Mouse (Mus musculus): ENCODE results near the gene Aoc3. TPM values are rescaled to one million over a fixed set of nuclear protein-coding genes. Genes with fewer than 3 reads are reported as not detected.

The Aoc3 gene
- polyA plus RNA-seq, 1 experiment from 2014 or later, result 1.4 TPM

DNA sequence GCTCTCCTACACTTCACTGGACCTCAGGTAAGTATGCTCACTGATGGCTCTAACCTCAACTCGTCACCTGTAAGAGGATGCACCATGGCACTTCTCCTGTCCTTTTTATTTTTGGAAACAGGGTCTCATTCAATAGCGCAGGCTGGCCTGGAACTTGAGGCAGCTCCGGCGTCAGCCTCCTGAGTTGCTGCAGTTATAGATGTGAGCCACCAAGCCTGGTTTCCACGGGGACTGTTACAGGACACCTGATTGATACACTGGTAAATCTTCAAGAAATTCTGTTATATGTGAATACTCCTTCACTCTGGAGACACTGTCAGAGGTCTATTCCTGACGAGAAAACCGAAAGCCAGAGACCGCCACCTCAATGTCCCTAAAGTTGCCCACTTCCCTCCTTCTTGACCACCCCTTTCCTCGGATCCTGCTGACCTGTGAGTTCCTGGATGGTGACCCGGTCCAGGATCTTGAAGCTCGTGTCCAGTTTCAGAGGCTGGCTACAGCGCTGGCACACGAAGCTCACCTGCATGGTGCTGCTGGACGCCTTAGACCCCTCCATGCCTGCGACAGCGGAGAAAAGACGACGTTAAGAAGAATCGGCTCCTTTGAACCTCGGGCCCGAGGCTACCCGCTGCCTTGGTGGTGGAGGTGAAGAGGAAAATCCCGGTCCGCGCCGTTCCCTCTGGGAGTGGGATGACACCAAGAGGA, 29.0 kb upstream of the Aoc3 start:
- Histone ChIP-seq H3K4me1 (ENCODE audit: control insufficient read depth in 2 of 2, insufficient read depth in 2 of 2, low read length in 2 of 2) (peaks cover 8 to 10% of the 10 kb centered on the region in 2 experiments), H3K27me3 (ENCODE audit: control insufficient read depth, insufficient read depth, low read length) (no peaks in the 10 kb centered on the region), H3K4me3 (ENCODE audit: control insufficient read depth in 1 of 2, insufficient read depth in 1 of 2, low read depth in 1 of 2, low read length in 2 of 2) (peak overlapping the region; percentile 76 to 92), H3K4me2 (ENCODE audit: low read length) (peak overlapping the region; percentile 89), H3K9me3 (ENCODE audit: control insufficient read depth, low read length) (no peaks in the 10 kb centered on the region), H3K36me3 (ENCODE audit: control insufficient read depth, insufficient read depth, low read length) (peaks cover 30% of the 10 kb centered on the region), H3K27ac (replicated peaks in 1 of 2; ENCODE audit: control insufficient read depth in 1 of 2, insufficient read depth in 1 of 2, low read depth in 2 of 2, low read length in 2 of 2) (peak overlapping the region in 1 of 2 experiments; percentile 62; a peak in 2 of 4 replicates), H3K9ac (ENCODE audit: low read length) (peak overlapping the region; percentile 86)
- ATAC-seq (ENCODE audit: insufficient number of reproducible peaks, insufficient read depth, low FRiP score, low read depth), result no peak
- WGBS, result 9% methylated on average over 26 of the region's 26 CpGs

GRCm38 (mm10) chr11:101302004-101302798, 28.2 kb upstream of the Aoc3 start, which contains the start of gene Becn1:
TSS of gene Becn1 (minus strand) at chr11:101302286.
- Histone ChIP-seq H3K4me2 (ENCODE audit: low read length) (peak within 1 kb of the TSS; percentile 89), H3K4me1 (ENCODE audit: control insufficient read depth in 2 of 2, insufficient read depth in 2 of 2, low read length in 2 of 2) (peaks cover 8 to 10% of the 10 kb centered on the region in 2 experiments), H3K4me3 (ENCODE audit: control insufficient read depth in 1 of 2, insufficient read depth in 1 of 2, low read depth in 1 of 2, low read length in 2 of 2) (peak within 1 kb of the TSS; percentile 76 to 92), H3K27me3 (ENCODE audit: control insufficient read depth, insufficient read depth, low read length) (no peaks in the 10 kb centered on the region), H3K27ac (replicated peaks in 1 of 2; ENCODE audit: control insufficient read depth in 1 of 2, insufficient read depth in 1 of 2, low read depth in 2 of 2, low read length in 2 of 2) (peak within 1 kb of the TSS in 1 of 2 experiments; percentile 62; a peak in 2 of 4 replicates), H3K9me3 (ENCODE audit: control insufficient read depth, low read length) (no peaks in the 10 kb centered on the region), H3K9ac (ENCODE audit: low read length) (peak within 1 kb of the TSS; percentile 86), H3K36me3 (ENCODE audit: control insufficient read depth, insufficient read depth, low read length) (peaks cover 26% of the 10 kb centered on the region)
- WGBS, result 6% methylated on average over 39 of the region's 39 CpGs
- ATAC-seq (ENCODE audit: insufficient number of reproducible peaks, insufficient read depth, low FRiP score, low read depth), result peak; percentile 85

DNA sequence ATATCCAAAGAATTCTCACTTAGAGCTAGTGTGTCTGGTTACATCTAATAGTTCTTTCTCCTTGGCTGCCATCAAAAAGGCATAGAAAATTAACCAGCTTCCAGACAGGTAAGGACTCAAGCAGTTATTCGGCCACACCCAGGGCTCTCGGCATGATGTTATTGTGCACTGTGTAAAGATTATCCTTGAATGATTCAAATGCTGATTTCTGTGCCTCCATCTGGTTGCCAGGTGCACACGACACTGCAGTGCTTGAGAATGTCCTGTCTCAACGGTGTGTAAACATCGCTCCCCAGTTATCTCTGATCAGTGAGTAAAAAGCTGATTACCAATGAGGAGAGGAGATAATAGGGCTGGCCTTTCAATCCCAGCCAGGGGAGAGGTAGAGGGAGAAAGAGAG, 22.7 kb upstream of the Aoc3 start:
- WGBS, result 23% methylated on average over 5 of the region's 5 CpGs
- H3K4me2 ChIP-seq (ENCODE audit: low read length), result no peak overlapping the region
- no peaks in the 10 kb centered on the region for H3K36me3 ChIP-seq (ENCODE audit: control insufficient read depth, insufficient read depth, low read length)
- no peak overlapping the region for H3K4me3 ChIP-seq (ENCODE audit: control insufficient read depth in 1 of 2, insufficient read depth in 1 of 2, low read depth in 1 of 2, low read length in 2 of 2)
- no peak overlapping the region for H3K9ac ChIP-seq (ENCODE audit: low read length)
- H3K27me3 ChIP-seq (ENCODE audit: control insufficient read depth, insufficient read depth, low read length), result no peaks in the 10 kb centered on the region
- H3K27ac ChIP-seq (replicated peaks in 1 of 2; ENCODE audit: control insufficient read depth in 1 of 2, insufficient read depth in 1 of 2, low read depth in 2 of 2, low read length in 2 of 2), result no peak overlapping the region
- no peaks in the 10 kb centered on the region for H3K9me3 ChIP-seq (ENCODE audit: control insufficient read depth, low read length)
- no peaks in the 10 kb centered on the region for H3K4me1 ChIP-seq (ENCODE audit: control insufficient read depth in 2 of 2, insufficient read depth in 2 of 2, low read length in 2 of 2)
- ATAC-seq (ENCODE audit: insufficient number of reproducible peaks, insufficient read depth, low FRiP score, low read depth), result no peak

- H3K4me3 ChIP-seq (ENCODE audit: control insufficient read depth in 1 of 2, insufficient read depth in 1 of 2, low read depth in 1 of 2, low read length in 2 of 2), result no peak overlapping the region
- H3K4me1 ChIP-seq (ENCODE audit: control insufficient read depth in 2 of 2, insufficient read depth in 2 of 2, low read length in 2 of 2), result no peaks in the 10 kb centered on the region
- H3K27me3 ChIP-seq (ENCODE audit: control insufficient read depth, insufficient read depth, low read length), result no peaks in the 10 kb centered on the region
- no peak for ATAC-seq (ENCODE audit: insufficient number of reproducible peaks, insufficient read depth, low FRiP score, low read depth)
- H3K9ac ChIP-seq (ENCODE audit: low read length), result no peak overlapping the region
- 81% methylated on average over 3 of the region's 3 CpGs for WGBS
- H3K4me2 ChIP-seq (ENCODE audit: low read length), result no peak overlapping the region
- no peaks in the 10 kb centered on the region for H3K9me3 ChIP-seq (ENCODE audit: control insufficient read depth, low read length)
- H3K27ac ChIP-seq (replicated peaks in 1 of 2; ENCODE audit: control insufficient read depth in 1 of 2, insufficient read depth in 1 of 2, low read depth in 2 of 2, low read length in 2 of 2), result no peak overlapping the region
- H3K36me3 ChIP-seq (ENCODE audit: control insufficient read depth, insufficient read depth, low read length), result no peaks in the 10 kb centered on the region
Measured at GRCm38 (mm10) chr11:101311083-101311482, 19.3 kb upstream of the Aoc3 start.

DNA sequence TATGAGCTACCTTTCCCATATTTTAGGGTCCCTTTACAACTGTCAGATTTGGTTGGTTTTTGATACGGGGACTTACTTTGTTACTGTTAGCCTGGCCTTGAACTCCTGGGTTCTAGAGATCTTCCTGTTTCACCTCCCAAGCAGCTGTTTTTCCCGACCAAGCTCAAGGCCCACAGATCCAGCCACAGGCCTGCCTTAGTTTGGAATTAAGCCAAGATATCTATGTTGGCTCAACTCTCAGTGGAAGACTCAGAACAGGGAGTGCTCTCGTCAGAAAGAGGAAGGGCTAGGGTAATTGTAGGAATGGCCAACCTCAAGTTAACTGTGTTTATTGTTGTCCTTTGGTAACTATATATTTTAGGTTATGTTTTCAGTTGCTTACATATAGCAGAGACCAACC, 18.3 kb upstream of the Aoc3 start:
- Histone ChIP-seq H3K4me2 (ENCODE audit: low read length) (no peak overlapping the region), H3K4me1 (ENCODE audit: control insufficient read depth in 2 of 2, insufficient read depth in 2 of 2, low read length in 2 of 2) (peaks cover 0 to 5% of the 10 kb centered on the region in 2 experiments; a peak in 2 of 4 replicates), H3K36me3 (ENCODE audit: control insufficient read depth, insufficient read depth, low read length) (0 out of 2 replicates have a peak, but pooled peaks cover 2% of the 10 kb centered on the region), H3K9me3 (ENCODE audit: control insufficient read depth, low read length) (no peaks in the 10 kb centered on the region), H3K9ac (ENCODE audit: low read length) (no peak overlapping the region), H3K27ac (replicated peaks in 1 of 2; ENCODE audit: control insufficient read depth in 1 of 2, insufficient read depth in 1 of 2, low read depth in 2 of 2, low read length in 2 of 2) (no peak overlapping the region), H3K4me3 (ENCODE audit: control insufficient read depth in 1 of 2, insufficient read depth in 1 of 2, low read depth in 1 of 2, low read length in 2 of 2) (no peak overlapping the region), H3K27me3 (ENCODE audit: control insufficient read depth, insufficient read depth, low read length) (no peaks in the 10 kb centered on the region)
- WGBS, result 49% methylated on average over 3 of the region's 3 CpGs
- no peak for ATAC-seq (ENCODE audit: insufficient number of reproducible peaks, insufficient read depth, low FRiP score, low read depth)

DNA sequence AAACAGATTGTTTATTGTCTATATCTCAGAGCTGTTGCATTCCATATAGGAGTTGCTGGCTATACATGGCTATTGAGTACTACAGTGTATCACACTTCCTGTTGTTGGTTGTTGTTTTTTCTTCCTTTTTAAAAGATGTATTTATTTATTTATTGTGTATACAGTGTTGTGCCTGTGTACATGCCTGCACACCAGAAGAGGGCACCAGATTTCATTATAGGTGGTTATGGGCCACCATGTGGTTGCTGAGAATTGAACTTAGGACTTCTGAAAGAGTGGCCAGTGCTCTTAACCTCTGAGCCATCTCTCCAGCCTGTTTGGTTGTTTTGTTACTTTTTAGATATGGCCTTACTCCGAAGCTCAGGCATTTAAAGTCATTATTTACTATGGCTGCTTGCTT, 15.8 kb upstream of the Aoc3 start:
- no peak for ATAC-seq (ENCODE audit: insufficient number of reproducible peaks, insufficient read depth, low FRiP score, low read depth)
- Histone ChIP-seq H3K36me3 (ENCODE audit: control insufficient read depth, insufficient read depth, low read length) (peaks cover 26% of the 10 kb centered on the region), H3K27me3 (ENCODE audit: control insufficient read depth, insufficient read depth, low read length) (no peaks in the 10 kb centered on the region), H3K4me3 (ENCODE audit: control insufficient read depth in 1 of 2, insufficient read depth in 1 of 2, low read depth in 1 of 2, low read length in 2 of 2) (no peak overlapping the region), H3K9ac (ENCODE audit: low read length) (no peak overlapping the region), H3K9me3 (ENCODE audit: control insufficient read depth, low read length) (no peaks in the 10 kb centered on the region), H3K4me1 (ENCODE audit: control insufficient read depth in 2 of 2, insufficient read depth in 2 of 2, low read length in 2 of 2) (peaks cover 0 to 9% of the 10 kb centered on the region in 2 experiments; a peak in 2 of 4 replicates), H3K4me2 (ENCODE audit: low read length) (no peak overlapping the region), H3K27ac (replicated peaks in 1 of 2; ENCODE audit: control insufficient read depth in 1 of 2, insufficient read depth in 1 of 2, low read depth in 2 of 2, low read length in 2 of 2) (no peak overlapping the region)
- WGBS, result 97% methylated on average over 1 of the region's 1 CpGs

GRCm38 (mm10) chr11:101315082-101315650, 15.2 kb upstream of the Aoc3 start:
- peak overlapping the region; percentile 95 for H3K9ac ChIP-seq (ENCODE audit: low read length)
- no peaks in the 10 kb centered on the region for H3K27me3 ChIP-seq (ENCODE audit: control insufficient read depth, insufficient read depth, low read length)
- no peak for ATAC-seq (ENCODE audit: insufficient number of reproducible peaks, insufficient read depth, low FRiP score, low read depth)
- peak overlapping the region; percentile 91 to 98 for H3K4me3 ChIP-seq (ENCODE audit: control insufficient read depth in 1 of 2, insufficient read depth in 1 of 2, low read depth in 1 of 2, low read length in 2 of 2)
- WGBS, result 80% methylated on average over 8 of the region's 8 CpGs
- no peaks in the 10 kb centered on the region for H3K9me3 ChIP-seq (ENCODE audit: control insufficient read depth, low read length)
- peak overlapping the region; percentile 79 to 81 for H3K27ac ChIP-seq (replicated peaks in 1 of 2; ENCODE audit: control insufficient read depth in 1 of 2, insufficient read depth in 1 of 2, low read depth in 2 of 2, low read length in 2 of 2)
- peak overlapping the region; percentile 77 for H3K4me2 ChIP-seq (ENCODE audit: low read length)
- peaks cover 32% of the 10 kb centered on the region for H3K36me3 ChIP-seq (ENCODE audit: control insufficient read depth, insufficient read depth, low read length)
- peaks cover 0 to 9% of the 10 kb centered on the region in 2 experiments; a peak in 2 of 4 replicates for H3K4me1 ChIP-seq (ENCODE audit: control insufficient read depth in 2 of 2, insufficient read depth in 2 of 2, low read length in 2 of 2)

Measured in heart, embryonic 14.5 days (tissue).